Mouse (Mus musculus) left cerebral cortex, postnatal 14 days (tissue): Measurements from ENCODE around the gene 1110032A03Rik. TPM values are rescaled to one million over a fixed set of nuclear protein-coding genes. Genes with fewer than 3 reads are reported as not detected.

Experiments
- DNase-seq, 2 experiments: peaks; one replicate each; pipeline ENCODE4 v3.0.0; 2021 to 2022; ENCODE audit warnings: low spot score in 2 of 2, mixed read lengths in 1 of 2
- intact Hi-C: fragments of 180-260 bp; cut with DNase I; formaldehyde crosslinking; loops from one replicate; pipeline ENCODE4 v1.15.1; 2025
- long read RNA-seq, 2 experiments: library from polyadenylated mRNA; stranded (forward); transcript quantifications; one replicate each; pipeline ENCODE4 v2.0.0; 2021
- total RNA-seq, 2 experiments: library from RNA; stranded (reverse); gene quantifications; 2 replicates each; pipeline ENCODE4 v1.2.3; 2021

1110032A03Rik gene
- 10 to 100 TPM; 29.2 to 30.4 TPM for total RNA-seq
- long read RNA-seq, experiment 1, transcript 1110032A03Rik-201 (4 exons, 2,082 nt), result major isoform, 22 of 29 reads
- long read RNA-seq, experiment 1, partial matches to known transcripts, result 4 of 29 reads
- long read RNA-seq, experiment 1, other reads (novel, unspliced or antisense), result 3 of 29 reads
- long read RNA-seq, experiment 2, transcript 1110032A03Rik-201 (4 exons, 2,082 nt), result major isoform, 21 of 23 reads
- long read RNA-seq, experiment 2, partial matches to known transcripts, result 1 of 23 reads
- long read RNA-seq, experiment 2, other reads (novel, unspliced or antisense), result 1 of 23 reads

- DNase-seq, result peak; percentile 86 to 91
- intact Hi-C loops, result no loop called here
These were observed at the start of gene 1110032A03Rik, which contains the start of gene Alg9 for GRCm38 (mm10) chr9:50774991-50775612. 1110032A03Rik (minus strand) TSS chr9:50775520. Alg9 (plus strand) TSS chr9:50775019.

- no peak for DNase-seq
- intact Hi-C loops, result no loop called here
These were observed 48.6 kb upstream of the 1110032A03Rik start for GRCm38 (mm10) chr9:50823779-50824453.

GRCm38 (mm10) chr9:50822216-50822615 is 46.9 kb upstream of the 1110032A03Rik start:
- intact Hi-C loops, result no loop called here
- no peak for DNase-seq

GRCm38 (mm10) chr9:50821651-50822050 is 46.3 kb upstream of the 1110032A03Rik start:
- intact Hi-C loops, result no loop called here
- DNase-seq, result no peak

- DNase-seq, result peak; percentile 28 to 67
- intact Hi-C loops, result no loop called here
These were observed 44.4 kb upstream of the 1110032A03Rik start for GRCm38 (mm10) chr9:50819716-50820115.

- intact Hi-C loops, result no loop called here
- no peak for DNase-seq
These were observed 42.7 kb upstream of the 1110032A03Rik start for GRCm38 (mm10) chr9:50818050-50818449.

- intact Hi-C loops, result no loop called here
- DNase-seq, result no peak
These were observed 41.2 kb upstream of the 1110032A03Rik start for GRCm38 (mm10) chr9:50816512-50816911.

GRCm38 (mm10) chr9:50815666-50816065 is 40.3 kb upstream of the 1110032A03Rik start:
- DNase-seq, result no peak
- intact Hi-C loops, result no loop called here

GRCm38 (mm10) chr9:50813796-50814195 is 38.5 kb upstream of the 1110032A03Rik start:
- intact Hi-C loops, result no loop called here
- no peak for DNase-seq

GRCm38 (mm10) chr9:50811746-50812145 is 36.4 kb upstream of the 1110032A03Rik start:
- intact Hi-C loops, result no loop called here
- DNase-seq, result no peak

- DNase-seq, result no peak
- intact Hi-C loops, result no loop called here
These were observed 35.9 kb upstream of the 1110032A03Rik start for GRCm38 (mm10) chr9:50811187-50811586.

- intact Hi-C loops, result loop anchor here (10.0 kb wide), 1 partner anchor 336 kb away; no protein-coding TSS in a partner anchor
- DNase-seq, result no peak
These were observed 33.8 kb upstream of the 1110032A03Rik start for GRCm38 (mm10) chr9:50809146-50809545.

- intact Hi-C loops, result loop anchor here (10.0 kb wide), 1 partner anchor 336 kb away; no protein-coding TSS in a partner anchor
These were observed 33.2 kb upstream of the 1110032A03Rik start for GRCm38 (mm10) chr9:50808471-50808870.

GRCm38 (mm10) chr9:50803055-50803671 is 27.8 kb upstream of the 1110032A03Rik start:
- intact Hi-C loops, result loop anchor here (10.0 kb wide), 1 partner anchor 342 kb away; no protein-coding TSS in a partner anchor
- no peak for DNase-seq

More at GRCm38 (mm10) chr9:50808471-50808870, 33.2 kb upstream of the 1110032A03Rik start:
- DNase-seq, result no peak

GRCm38 (mm10) chr9:50800985-50801384 is 25.7 kb upstream of the 1110032A03Rik start:
- intact Hi-C loops, result loop anchor here (10.0 kb wide), 1 partner anchor 344 kb away; no protein-coding TSS in a partner anchor

GRCm38 (mm10) chr9:50798368-50798767 is 23.0 kb upstream of the 1110032A03Rik start:
- no peak for DNase-seq
- intact Hi-C loops, result no loop called here

More at GRCm38 (mm10) chr9:50800985-50801384, 25.7 kb upstream of the 1110032A03Rik start:
- peak; percentile 66 to 69 for DNase-seq

GRCm38 (mm10) chr9:50797641-50798040 is 22.3 kb upstream of the 1110032A03Rik start:
- DNase-seq, result no peak
- intact Hi-C loops, result no loop called here

GRCm38 (mm10) chr9:50796776-50797175 is 21.5 kb upstream of the 1110032A03Rik start:
- intact Hi-C loops, result no loop called here

GRCm38 (mm10) chr9:50795266-50795665 is 19.9 kb upstream of the 1110032A03Rik start:
- intact Hi-C loops, result no loop called here

More at GRCm38 (mm10) chr9:50796776-50797175, 21.5 kb upstream of the 1110032A03Rik start:
- DNase-seq, result no peak

More at GRCm38 (mm10) chr9:50795266-50795665, 19.9 kb upstream of the 1110032A03Rik start:
- no peak for DNase-seq
